Mouse (Mus musculus) lung, embryonic 14.5 days (tissue): Measurements from ENCODE around the gene Pram1. TPM values are rescaled to one million over a fixed set of nuclear protein-coding genes. Genes with fewer than 3 reads are reported as not detected.
A peak's percentile ranks its signal among the peaks of the same experiment; 100 is the strongest.
"Not testable (repeated sequence)": the region's sequence is repeated elsewhere in the genome, so short reads cannot be mapped to it uniquely, and the experiment has no call there.

Source experiments
- ATAC-seq: fragments of 200-750 bp; cut with Nextera tagmentation; 2 replicates; pipeline ENCODE4 v1.8.0; 2017; ENCODE audit warnings: mild to moderate bottlenecking, moderate TSS enrichment, moderate library complexity; ENCODE audit not compliant: insufficient read depth
- DNase-seq: peaks from one replicate; pipeline ENCODE4 v3.0.0-alpha.2; 2015
- H3K27ac ChIP-seq: fragments of 300-500 bp; sonication (generic); 2 replicates; pipeline ENCODE4 v1.5.1; 2014; ENCODE audit warnings: low read depth, mild to moderate bottlenecking, moderate library complexity
- H3K27me3 ChIP-seq: fragments of 300-500 bp; sonication (generic); 2 replicates; pipeline ENCODE4 v1.6.1; 2014; ENCODE audit warnings: low read length, control low read depth; ENCODE audit not compliant: insufficient read depth
- H3K36me3 ChIP-seq: fragments of 300-500 bp; sonication (generic); 2 replicates; pipeline ENCODE4 v1.6.1; 2014; ENCODE audit warnings: control low read depth; ENCODE audit not compliant: insufficient read depth
- H3K4me1 ChIP-seq: fragments of 300-500 bp; sonication (generic); 2 replicates; pipeline ENCODE4 v1.6.1; 2014; ENCODE audit warnings: antibody characterized with exemption, control low read depth; ENCODE audit not compliant: insufficient read depth
- H3K4me2 ChIP-seq: fragments of 300-500 bp; sonication (generic); 2 replicates; pipeline ENCODE4 v1.6.1; 2014; ENCODE audit warnings: mild to moderate bottlenecking
- H3K4me3 ChIP-seq: fragments of 300-500 bp; sonication (generic); 2 replicates; pipeline ENCODE4 v1.5.1; 2014; ENCODE audit warnings: low read depth, low read length
- H3K9ac ChIP-seq: fragments of 300-500 bp; sonication (generic); 2 replicates; pipeline ENCODE4 v1.6.1; 2014
- H3K9me3 ChIP-seq: fragments of 300-500 bp; sonication (generic); 2 replicates; pipeline ENCODE4 v1.6.1; 2016; ENCODE audit warnings: low read depth, low read length, control low read depth
- CTCF ChIP-seq: IDR thresholded peaks from 2 replicates; pipeline ENCODE4 v1.5.1; 2016; ENCODE audit warnings: antibody characterized with exemption, low read depth
- WGBS: fragments of 180-500 bp; shearing (Covaris S2); extraction: QIAGEN DNeasy Blood & Tissue Kit; methylation state at CpG from one replicate; pipeline ENCODE4 v1.1.7; 2014; 5-methylcytosine and 5-hydroxymethylcytosine counted together
- polyA plus RNA-seq: library from polyadenylated mRNA; unstranded; fragments of >200 nt; fragmentation: Nextera tagmentation; extraction: Ambion mirVana; gene quantifications from 2 replicates; pipeline ENCODE4 v1.2.1, GENCODE M21; 2014

Gene Pram1
- polyA plus RNA-seq, 1 experiment from 2014 or later: 1.6 TPM

- Histone ChIP-seq H3K4me3 (no peak overlapping the region), H3K27ac (no peak overlapping the region), H3K9me3 (no peaks in the 10 kb centered on the region), H3K9ac (no peak overlapping the region), H3K4me2 (no peak overlapping the region), H3K36me3 (no peaks in the 10 kb centered on the region), H3K27me3 (no peaks in the 10 kb centered on the region), H3K4me1 (no peaks in the 10 kb centered on the region)
- no peak for ATAC-seq
- DNase-seq: no peak
- WGBS: 77% methylated on average over 7 of the region's 7 CpGs
- no peak for TF ChIP-seq CTCF
Measured at GRCm38 (mm10) chr17:33610548-33610947, 27.3 kb upstream of the Pram1 start.

- not testable (repeated sequence) for H3K4me2 ChIP-seq, H3K27me3 ChIP-seq, H3K27ac ChIP-seq, H3K4me3 ChIP-seq, H3K36me3 ChIP-seq, ATAC-seq, H3K4me1 ChIP-seq, H3K9ac ChIP-seq, DNase-seq, H3K9me3 ChIP-seq
- 84% methylated on average over 5 of the region's 5 CpGs for WGBS
Measured at GRCm38 (mm10) chr17:33613726-33614125, 24.1 kb upstream of the Pram1 start.

- Histone ChIP-seq H3K27me3 (no peaks in the 10 kb centered on the region), H3K36me3 (peaks cover 13% of the 10 kb centered on the region), H3K4me3 (no peak overlapping the region), H3K27ac (no peak overlapping the region), H3K9ac (no peak overlapping the region), H3K4me1 (peaks cover 12% of the 10 kb centered on the region), H3K9me3 (no peaks in the 10 kb centered on the region), H3K4me2 (no peak overlapping the region)
- no peak for ATAC-seq
- TF ChIP-seq CTCF: no peak
- DNase-seq: no peak
- 89% methylated on average over 3 of the region's 3 CpGs for WGBS
Measured at GRCm38 (mm10) chr17:33627281-33627680, 10.6 kb upstream of the Pram1 start.

- peaks cover 12% of the 10 kb centered on the region for H3K4me1 ChIP-seq
- peak within 1 kb of the TSS; percentile 85 for H3K4me2 ChIP-seq
- H3K36me3 ChIP-seq: peaks cover 19% of the 10 kb centered on the region
- no peaks in the 10 kb centered on the region for H3K27me3 ChIP-seq
- ATAC-seq (peak; percentile 98), DNase-seq (peak; percentile 99)
- no peaks in the 10 kb centered on the region for H3K9me3 ChIP-seq
- WGBS: 3% methylated on average over 35 of the region's 35 CpGs
- peak within 1 kb of the TSS; percentile 65 for H3K4me3 ChIP-seq
- H3K27ac ChIP-seq: peak within 1 kb of the TSS; percentile 98
- H3K9ac ChIP-seq: peak within 1 kb of the TSS; percentile 79
- TF ChIP-seq CTCF: no peak; the same call in 1 of the 2 replicates
Measured at GRCm38 (mm10) chr17:33628621-33629486, 9.0 kb upstream of the Pram1 start, which contains the start of gene Zfp414. Gene Zfp414, plus strand, starts transcription at chr17:33629090.

- Histone ChIP-seq H3K36me3 (peaks cover 19% of the 10 kb centered on the region), H3K4me2 (peak overlapping the region; percentile 85), H3K4me1 (peaks cover 12% of the 10 kb centered on the region), H3K27ac (peak overlapping the region; percentile 98), H3K4me3 (peak overlapping the region; percentile 65), H3K9me3 (no peaks in the 10 kb centered on the region), H3K9ac (peak overlapping the region; percentile 79), H3K27me3 (no peaks in the 10 kb centered on the region)
- DNase-seq: no peak
- WGBS: 57% methylated on average over 12 of the region's 12 CpGs
- TF ChIP-seq CTCF: no peak
- peak; percentile 6; the same call in 1 of the 2 replicates for ATAC-seq
Measured at GRCm38 (mm10) chr17:33629487-33630125, 8.2 kb upstream of the Pram1 start.

- peak overlapping the region; percentile 11; the same call in 1 of the 2 replicates for H3K9ac ChIP-seq
- TF ChIP-seq CTCF: no peak
- H3K36me3 ChIP-seq: peaks cover 19% of the 10 kb centered on the region
- ATAC-seq (no peak), DNase-seq (peak; percentile 34)
- no peak overlapping the region for H3K4me3 ChIP-seq
- peaks cover 12% of the 10 kb centered on the region for H3K4me1 ChIP-seq
- peak overlapping the region; percentile 85 for H3K4me2 ChIP-seq
- no peaks in the 10 kb centered on the region for H3K27me3 ChIP-seq
- no peak overlapping the region for H3K27ac ChIP-seq
- no peaks in the 10 kb centered on the region for H3K9me3 ChIP-seq
- 70% methylated on average over 13 of the region's 13 CpGs for WGBS
Measured at GRCm38 (mm10) chr17:33630171-33630895, 7.5 kb upstream of the Pram1 start.
